Mouse (Mus musculus) heart, adult 2 months (tissue): ENCODE data around the gene Tmem87b.

Experiments used
- CTCF ChIP-seq: fragments of 200-600 bp; IDR thresholded peaks from 2 replicates; pipeline ENCODE4 v1.8.1; 2022; ENCODE audit warnings: antibody characterized with exemption, mild to moderate bottlenecking, moderate library complexity
- POLR2A ChIP-seq: fragments of 200-500 bp; IDR thresholded peaks from 2 replicates; pipeline ENCODE4 v1.6.1; 2011; ENCODE audit warnings: mild to moderate bottlenecking, low read depth, low read length, control low read depth; ENCODE audit not compliant: insufficient read depth

DNA sequence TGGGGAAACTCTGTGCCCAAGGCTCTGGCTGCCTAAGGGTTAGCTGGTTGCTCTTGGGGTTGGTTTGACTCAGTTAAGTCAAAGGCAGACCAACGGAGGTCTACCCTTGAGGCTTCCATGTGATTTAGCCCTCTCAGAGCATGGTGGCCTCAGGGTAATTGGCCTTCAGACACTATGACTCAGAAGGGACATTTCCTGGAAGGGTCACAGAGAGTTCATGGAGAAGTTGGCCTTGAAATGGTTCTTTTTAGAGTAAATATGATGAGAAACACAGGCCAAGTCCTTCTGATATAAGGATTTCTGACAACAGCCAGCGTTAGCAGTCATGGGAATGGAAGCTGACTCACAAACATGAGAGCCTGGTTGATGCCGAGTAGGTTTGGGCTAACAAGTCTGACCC, 85.7 kb downstream of the Tmem87b start:
- TF ChIP-seq POLR2A (no peak), CTCF (no peak)
